Mouse (Mus musculus) lung, postnatal 0 days (tissue): ENCODE data around the gene Pkig. TPM values are rescaled to one million over a fixed set of nuclear protein-coding genes. Genes with fewer than 3 reads are reported as not detected.

Experiments
- ATAC-seq: fragments of 200-750 bp; cut with Nextera tagmentation; 2 replicates; pipeline ENCODE4 v1.8.0; 2017; ENCODE audit warnings: moderate library complexity
- DNase-seq: peaks from one replicate; pipeline ENCODE4 v3.0.0-alpha.2; 2016; ENCODE audit warnings: low spot score
- H3K27ac ChIP-seq: fragments of 300-500 bp; sonication (generic); 2 replicates; pipeline ENCODE4 v1.5.1; 2014; ENCODE audit warnings: antibody characterized with exemption, mild to moderate bottlenecking, low read length, mixed read lengths
- H3K27me3 ChIP-seq: fragments of 300-500 bp; sonication (generic); replicated peaks from 2 replicates; pipeline ENCODE4 v1.6.1; 2014; ENCODE audit warnings: low read length, mixed read lengths; ENCODE audit not compliant: insufficient read depth
- H3K36me3 ChIP-seq: fragments of 300-500 bp; sonication (generic); 2 replicates; pipeline ENCODE4 v1.6.1; 2014; ENCODE audit warnings: low read length, mixed read lengths; ENCODE audit not compliant: insufficient read depth
- H3K4me1 ChIP-seq: fragments of 300-500 bp; sonication (generic); 2 replicates; pipeline ENCODE4 v1.6.1; 2014; ENCODE audit warnings: antibody characterized with exemption, low read depth, low read length, mixed read lengths; ENCODE audit not compliant: insufficient read depth
- H3K4me2 ChIP-seq: fragments of 300-500 bp; sonication (generic); replicated peaks from 2 replicates; pipeline ENCODE4 v1.6.1; 2014; ENCODE audit warnings: low read depth, mild to moderate bottlenecking, low read length, moderate library complexity, mixed read lengths
- H3K4me3 ChIP-seq: fragments of 300-500 bp; sonication (generic); 2 replicates; pipeline ENCODE4 v1.5.1; 2014; ENCODE audit warnings: low read depth, low read length
- H3K9ac ChIP-seq: fragments of 300-500 bp; sonication (generic); replicated peaks from 2 replicates; pipeline ENCODE4 v1.6.1; 2014; ENCODE audit warnings: low read depth, mild to moderate bottlenecking
- H3K9me3 ChIP-seq: fragments of 300-500 bp; sonication (generic); 2 replicates; pipeline ENCODE4 v1.6.1; 2016; ENCODE audit warnings: low read length, mixed read lengths
- CTCF ChIP-seq: IDR thresholded peaks from 2 replicates; pipeline ENCODE4 v1.5.1; 2016; ENCODE audit warnings: antibody characterized with exemption, mild to moderate bottlenecking
- EP300 ChIP-seq: IDR thresholded peaks from 2 replicates; pipeline ENCODE4 v1.6.1; 2016; ENCODE audit warnings: antibody characterized with exemption, mild to moderate bottlenecking, control low read depth
- WGBS: fragments of 180-500 bp; shearing (Covaris S2); extraction: QIAGEN DNeasy Blood & Tissue Kit; methylation state at CpG from one replicate; pipeline ENCODE4 v1.1.7; 2014; 5-methylcytosine and 5-hydroxymethylcytosine counted together
- polyA plus RNA-seq: library from polyadenylated mRNA; unstranded; fragments of >200 nt; fragmentation: Nextera tagmentation; extraction: Ambion mirVana; gene quantifications from 2 replicates; pipeline ENCODE4 v1.2.1, GENCODE M21; 2015

Pkig gene
- polyA plus RNA-seq, 1 experiment from 2014 or later, result 106 TPM

DNA sequence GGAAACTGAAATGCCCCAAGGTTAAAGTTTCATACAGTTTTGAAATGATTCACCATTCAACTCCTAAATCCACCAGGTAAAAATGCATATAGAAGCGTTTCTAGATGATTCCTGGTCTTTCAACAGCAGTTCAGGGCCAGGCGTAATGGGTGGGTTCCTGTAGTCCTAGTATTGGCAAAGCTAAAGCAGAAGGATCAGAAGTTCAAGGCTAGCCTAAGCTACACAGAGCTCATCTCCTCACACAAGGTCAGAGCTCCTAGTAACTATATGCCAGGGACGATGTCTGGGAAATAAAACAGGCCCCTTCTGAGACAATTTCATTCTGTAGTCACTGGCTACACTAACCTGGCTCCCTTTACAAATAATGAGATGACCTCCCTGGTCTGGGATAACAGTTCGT lies 27.0 kb upstream of the Pkig start:
- no peaks in the 10 kb centered on the region for H3K9me3 ChIP-seq
- DNase-seq (no peak), ATAC-seq (no peak)
- no peak overlapping the region for H3K4me3 ChIP-seq
- peaks cover 66% of the 10 kb centered on the region for H3K36me3 ChIP-seq
- H3K4me1 ChIP-seq, result no peaks in the 10 kb centered on the region
- H3K27ac ChIP-seq, result no peak overlapping the region
- no peak overlapping the region for H3K9ac ChIP-seq
- H3K27me3 ChIP-seq, result no peaks in the 10 kb centered on the region
- no peak overlapping the region for H3K4me2 ChIP-seq
- TF ChIP-seq EP300 (no peak), CTCF (no peak)
- WGBS, result 95% methylated on average over 4 of the region's 4 CpGs

DNA sequence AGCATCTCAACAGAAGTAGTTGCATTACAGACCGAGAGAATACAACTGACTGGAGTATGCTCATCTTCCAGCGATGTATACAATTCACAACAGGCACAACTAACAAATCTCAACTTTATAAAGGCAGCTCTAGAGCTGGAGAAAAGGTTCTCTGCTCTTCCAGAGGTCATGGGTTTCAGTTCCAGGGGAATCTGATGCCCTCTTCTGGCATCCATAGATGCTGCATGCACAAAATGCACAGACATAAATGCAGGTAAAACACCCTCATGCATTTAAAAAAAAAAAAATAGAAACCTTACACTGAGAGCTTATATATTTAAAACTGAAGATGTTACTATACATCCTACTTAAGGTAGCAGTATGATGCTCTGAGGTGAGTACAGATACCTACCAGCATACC lies 26.5 kb upstream of the Pkig start:
- 95% methylated on average over 2 of the region's 2 CpGs for WGBS

DNA sequence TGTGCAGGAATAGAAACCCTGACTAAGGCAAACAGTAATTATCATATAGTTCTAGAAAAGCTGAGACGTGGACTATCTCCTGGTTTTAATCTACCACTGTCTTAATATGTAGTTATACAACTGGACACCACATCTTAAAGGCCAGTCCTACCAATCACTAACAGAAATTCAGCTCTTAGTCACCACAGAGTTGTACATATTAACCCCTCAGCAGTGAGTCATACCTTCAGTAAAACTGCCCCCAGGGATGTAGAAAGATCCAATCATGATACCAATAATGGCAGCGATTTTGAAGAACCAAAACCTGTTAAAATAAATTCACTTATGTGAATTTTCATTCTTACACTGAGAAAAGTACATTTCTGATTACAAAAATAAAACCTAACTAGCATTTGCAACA lies 24.0 kb upstream of the Pkig start:
- Histone ChIP-seq H3K27me3 (no peaks in the 10 kb centered on the region), H3K9me3 (no peaks in the 10 kb centered on the region), H3K9ac (no peak overlapping the region), H3K4me3 (no peak overlapping the region), H3K4me2 (no peak overlapping the region), H3K4me1 (peaks cover 12% of the 10 kb centered on the region; the same call in 1 of the 2 replicates), H3K36me3 (peaks cover 45% of the 10 kb centered on the region), H3K27ac (no peak overlapping the region)
- WGBS, result 91% methylated on average over 2 of the region's 2 CpGs
- no peak for ATAC-seq
- DNase-seq, result no peak
- TF ChIP-seq EP300, result no peak
- no peak for TF ChIP-seq CTCF

More for the DNA sequence above, 26.5 kb upstream of the Pkig start:
- Histone ChIP-seq H3K27me3 (no peaks in the 10 kb centered on the region), H3K27ac (no peak overlapping the region), H3K36me3 (peaks cover 61% of the 10 kb centered on the region), H3K4me3 (no peak overlapping the region), H3K4me2 (no peak overlapping the region), H3K4me1 (no peaks in the 10 kb centered on the region), H3K9ac (no peak overlapping the region), H3K9me3 (no peaks in the 10 kb centered on the region)
- DNase-seq (no peak), ATAC-seq (no peak)
- TF ChIP-seq EP300 (no peak), CTCF (peak; percentile 27; the same call in 1 of the 2 replicates)

DNA sequence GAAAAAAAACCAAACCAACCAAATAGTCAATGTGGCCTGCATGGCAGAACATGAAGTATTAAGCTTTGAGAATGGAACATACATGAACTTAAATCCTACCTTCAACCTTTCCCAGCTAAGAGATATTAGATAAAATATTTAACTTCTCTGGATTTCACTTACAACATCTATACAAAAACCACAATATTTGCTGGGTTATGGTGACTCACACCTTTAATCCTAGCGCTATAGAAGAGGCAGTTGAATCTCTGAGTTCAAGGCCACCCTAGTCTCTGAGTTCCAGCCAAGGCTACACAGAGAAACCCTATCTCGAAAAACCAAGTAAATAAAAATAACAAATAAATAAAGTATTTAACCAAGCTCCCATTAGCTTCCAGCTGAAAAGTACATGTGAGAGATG lies 22.1 kb upstream of the Pkig start:
- Histone ChIP-seq H3K4me2 (no peak overlapping the region), H3K27me3 (no peaks in the 10 kb centered on the region), H3K4me3 (no peak overlapping the region), H3K36me3 (peaks cover 28% of the 10 kb centered on the region), H3K9ac (no peak overlapping the region), H3K9me3 (no peaks in the 10 kb centered on the region), H3K27ac (no peak overlapping the region), H3K4me1 (peaks cover 19% of the 10 kb centered on the region; the same call in 1 of the 2 replicates)
- DNase-seq, result no peak
- TF ChIP-seq CTCF (no peak), EP300 (no peak)
- no peak for ATAC-seq
- WGBS, result 86% methylated on average over 2 of the region's 2 CpGs

DNA sequence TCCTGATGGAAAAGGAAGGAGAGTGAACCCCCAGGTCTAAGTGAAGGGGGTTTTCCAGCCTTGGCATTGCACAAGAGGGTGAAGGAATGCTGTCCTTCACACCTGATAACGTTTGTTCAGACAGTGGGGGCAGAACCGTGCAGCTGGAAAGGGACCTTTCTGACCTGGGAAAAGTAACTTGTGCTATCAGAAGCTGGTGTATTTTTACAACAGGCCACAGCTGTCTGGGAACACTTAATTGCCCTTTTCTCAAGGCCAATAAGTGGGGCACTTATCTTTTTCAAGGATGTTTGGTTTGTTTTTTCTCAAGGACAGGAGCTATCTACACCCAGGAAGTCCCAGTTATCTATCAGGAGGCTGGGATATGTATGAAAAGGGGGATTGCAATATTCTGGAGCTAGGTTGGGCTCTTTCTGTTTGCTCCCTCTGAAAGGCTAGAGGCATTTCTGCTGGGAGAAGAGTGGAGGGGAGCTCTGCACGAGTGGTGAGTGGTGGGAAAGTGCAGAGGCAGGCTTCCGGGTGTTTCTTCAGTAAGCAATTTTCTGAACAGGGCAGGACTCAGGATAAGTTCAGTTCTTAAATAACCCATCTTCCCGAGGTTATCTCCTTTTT lies 20.4 kb upstream of the Pkig start:
- no peak for ATAC-seq
- H3K9ac ChIP-seq, result no peak overlapping the region
- no peak for TF ChIP-seq CTCF
- no peak for TF ChIP-seq EP300
- H3K9me3 ChIP-seq, result no peaks in the 10 kb centered on the region
- 14% methylated on average over 5 of the region's 5 CpGs for WGBS
- no peak for DNase-seq
- H3K4me2 ChIP-seq, result peak overlapping the region; percentile 22; the same call in 1 of the 2 replicates
- peaks cover 17% of the 10 kb centered on the region for H3K36me3 ChIP-seq
- no peak overlapping the region for H3K27ac ChIP-seq
- peaks cover 19% of the 10 kb centered on the region; the same call in 1 of the 2 replicates for H3K4me1 ChIP-seq
- no peak overlapping the region for H3K4me3 ChIP-seq
- H3K27me3 ChIP-seq, result no peaks in the 10 kb centered on the region

DNA sequence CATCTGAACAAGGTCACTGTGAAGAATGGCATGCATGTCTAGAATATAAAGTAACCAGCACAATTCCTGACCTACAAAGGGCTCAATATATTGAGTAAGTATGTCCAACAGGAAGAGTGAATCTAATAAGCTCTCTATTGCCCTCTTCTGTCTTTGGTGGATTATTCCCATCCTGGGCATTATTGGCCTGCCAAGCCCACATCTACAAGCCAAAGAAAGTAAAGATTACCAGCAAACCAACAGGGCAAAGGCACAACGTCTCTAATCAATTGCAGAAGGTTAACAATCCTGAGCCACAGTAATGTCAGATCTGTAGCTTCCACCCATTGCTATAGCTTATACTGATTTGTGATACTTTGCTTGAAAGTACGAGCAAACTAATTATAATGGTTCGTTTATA lies 17.7 kb upstream of the Pkig start:
- Histone ChIP-seq H3K9ac (no peak overlapping the region), H3K27me3 (no peaks in the 10 kb centered on the region), H3K4me2 (peak overlapping the region; percentile 35; the same call in 1 of the 2 replicates), H3K27ac (no peak overlapping the region), H3K4me1 (peaks cover 21% of the 10 kb centered on the region; the same call in 1 of the 2 replicates), H3K36me3 (peaks cover 8% of the 10 kb centered on the region; the same call in 1 of the 2 replicates), H3K9me3 (no peaks in the 10 kb centered on the region), H3K4me3 (no peak overlapping the region)
- no peak for TF ChIP-seq EP300
- TF ChIP-seq CTCF, result peak; percentile 50
- DNase-seq (no peak), ATAC-seq (no peak)
- 55% methylated on average over 3 of the region's 3 CpGs for WGBS
